Mouse (Mus musculus): ENCODE results near the gene Mrpl54.

The Mrpl54 gene

DNA sequence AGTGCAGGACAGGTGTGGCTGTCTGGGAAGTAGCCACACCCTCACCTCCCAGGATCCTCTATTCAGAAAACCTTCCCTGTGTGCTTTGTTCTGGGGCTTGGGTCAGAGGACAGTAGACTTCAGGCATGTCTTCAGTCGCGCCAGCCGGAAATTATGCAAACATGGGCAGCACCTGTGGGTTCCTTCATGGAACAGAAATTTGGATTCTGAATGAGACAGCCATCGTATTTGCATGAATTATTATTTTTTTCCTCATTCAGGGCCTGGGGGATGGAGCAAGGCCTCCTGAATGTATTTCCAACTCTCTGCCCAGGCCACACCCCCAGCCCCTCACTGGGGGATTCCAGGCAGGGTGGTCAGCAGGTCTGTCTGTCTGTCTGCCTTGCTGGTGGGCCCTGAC lies 5.7 kb downstream of the Mrpl54 start:
- DNase-seq (ENCODE audit: low spot score in 2 of 2): no peak

DNA sequence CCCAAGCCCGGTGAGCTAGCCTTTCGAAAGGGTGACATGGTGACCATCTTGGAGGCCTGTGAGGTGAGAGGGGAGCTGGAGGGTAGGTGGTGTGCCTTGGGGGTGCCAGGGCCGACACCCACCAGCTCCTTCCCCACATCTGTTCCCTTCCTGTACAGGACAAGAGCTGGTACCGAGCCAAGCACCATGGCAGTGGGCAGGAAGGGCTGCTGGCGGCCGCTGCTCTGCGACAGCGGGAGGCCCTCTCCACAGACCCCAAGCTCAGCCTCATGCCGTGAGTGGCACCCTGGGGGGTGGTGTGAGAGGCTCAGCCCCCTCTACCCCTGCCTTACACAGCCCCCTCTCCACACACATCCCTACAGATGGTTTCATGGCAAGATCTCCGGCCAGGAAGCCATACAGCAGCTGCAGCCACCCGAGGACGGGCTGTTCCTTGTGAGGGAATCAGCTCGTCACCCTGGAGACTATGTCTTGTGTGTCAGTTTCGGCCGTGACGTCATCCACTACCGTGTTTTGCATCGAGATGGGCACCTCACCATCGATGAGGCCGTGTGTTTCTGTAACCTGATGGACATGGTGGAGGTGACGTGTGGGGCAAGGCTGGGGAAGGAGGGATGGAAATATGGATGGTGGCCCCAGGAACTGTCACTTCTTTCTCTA lies 7.4 kb downstream of the Mrpl54 start:
- DNase-seq (ENCODE audit: low spot score in 2 of 2): peak in 1 of 2 experiments; percentile 34

- peak; percentile 64 to 65 for DNase-seq (ENCODE audit: low spot score in 2 of 2)
Observed at GRCm38 (mm10) chr10:81257158-81258039, 9.3 kb downstream of the Mrpl54 start.

DNA sequence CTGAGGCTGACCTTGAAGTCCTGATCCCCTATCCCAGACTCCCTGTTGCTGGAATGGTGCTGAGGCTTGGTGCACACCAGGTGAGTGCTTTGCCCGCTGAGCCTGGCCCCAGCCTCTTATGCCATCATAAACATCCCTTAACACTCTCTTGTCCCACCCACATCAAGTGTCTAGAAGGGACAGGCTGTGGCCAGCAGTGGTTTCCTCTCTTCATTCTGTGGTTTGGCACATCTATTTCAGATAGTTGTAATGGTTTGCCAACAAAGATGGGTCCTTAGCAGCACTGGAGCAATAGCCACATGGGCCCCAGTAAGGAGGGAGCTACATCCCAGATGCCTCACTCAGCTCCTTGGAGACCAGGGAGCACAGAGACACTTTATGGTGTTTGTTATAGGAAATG lies 11.8 kb downstream of the Mrpl54 start:
- DNase-seq (ENCODE audit: low spot score in 2 of 2): no peak

DNA sequence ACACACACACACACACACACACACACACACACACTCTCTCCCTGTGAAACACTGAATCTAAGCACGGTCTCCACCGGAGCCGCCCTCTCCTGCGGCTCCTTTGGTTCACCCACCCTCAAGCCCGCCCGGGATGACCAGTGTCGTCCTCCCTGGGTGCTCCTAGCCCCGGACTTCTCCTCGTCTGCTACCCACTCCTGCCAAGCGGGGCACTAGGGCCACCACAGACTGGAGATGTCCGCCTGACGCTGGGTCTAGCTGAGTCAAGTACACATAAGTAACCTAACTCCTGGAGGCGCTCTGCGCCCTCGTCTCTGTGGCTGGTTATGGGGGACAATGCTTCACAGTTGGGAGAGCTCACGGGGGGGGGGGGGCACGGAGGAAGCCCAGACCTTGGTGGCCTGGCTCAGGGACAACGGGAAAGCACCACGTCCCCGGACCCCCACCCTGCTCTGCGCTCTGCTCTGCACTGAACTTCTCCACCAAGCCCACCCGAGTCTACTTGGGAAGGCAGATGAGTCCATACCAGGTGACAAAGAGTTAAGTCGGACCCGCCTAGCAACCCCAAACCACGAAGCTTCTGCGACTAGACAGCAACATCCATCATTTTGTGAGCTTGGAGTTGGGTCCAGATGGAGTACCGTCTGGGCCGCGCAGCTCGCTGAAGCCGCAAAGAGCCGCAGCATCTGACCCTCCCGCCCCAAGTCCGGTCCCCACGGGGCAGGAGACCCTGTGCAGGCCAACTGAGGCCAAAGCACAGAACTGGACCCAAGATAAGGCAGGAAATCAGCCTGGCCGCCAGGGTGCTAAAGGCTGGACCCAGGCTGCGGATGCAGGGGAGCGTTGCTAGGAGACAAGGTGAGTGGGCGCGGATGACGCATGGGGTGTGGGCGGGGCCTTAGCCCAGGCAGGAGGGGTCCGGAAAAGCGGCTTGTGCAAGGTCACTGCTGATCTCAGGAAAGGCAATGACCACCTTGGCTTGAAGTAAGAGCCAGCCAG lies 14.0 kb downstream of the Mrpl54 start, which contains the start of gene Matk:
Gene Matk, plus strand, starts transcription at position 512 of the 996 bp plus-strand sequence.
- DNase-seq (ENCODE audit: low spot score in 2 of 2): peak; percentile 91 to 95

DNA sequence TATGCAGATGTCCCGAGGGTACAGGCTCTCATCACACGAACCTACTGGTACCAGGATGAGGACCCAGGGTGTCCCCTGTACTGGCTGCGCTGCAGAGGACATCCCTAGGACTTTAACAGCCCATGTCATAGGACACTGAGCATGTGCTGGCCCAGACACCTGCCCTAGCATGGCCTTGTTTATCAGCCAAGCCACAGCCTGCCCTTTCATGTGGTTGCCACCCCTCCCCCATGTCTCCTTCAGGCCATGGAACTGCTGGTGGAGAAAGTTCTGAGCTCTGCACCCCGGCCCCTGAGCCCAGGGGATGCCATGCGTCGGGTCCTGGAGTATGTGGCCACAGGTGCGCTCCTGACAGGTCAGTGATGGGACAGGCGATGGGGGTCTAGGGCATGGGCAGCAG lies 17.3 kb downstream of the Mrpl54 start:
- no peak for DNase-seq (ENCODE audit: low spot score in 2 of 2)

DNA sequence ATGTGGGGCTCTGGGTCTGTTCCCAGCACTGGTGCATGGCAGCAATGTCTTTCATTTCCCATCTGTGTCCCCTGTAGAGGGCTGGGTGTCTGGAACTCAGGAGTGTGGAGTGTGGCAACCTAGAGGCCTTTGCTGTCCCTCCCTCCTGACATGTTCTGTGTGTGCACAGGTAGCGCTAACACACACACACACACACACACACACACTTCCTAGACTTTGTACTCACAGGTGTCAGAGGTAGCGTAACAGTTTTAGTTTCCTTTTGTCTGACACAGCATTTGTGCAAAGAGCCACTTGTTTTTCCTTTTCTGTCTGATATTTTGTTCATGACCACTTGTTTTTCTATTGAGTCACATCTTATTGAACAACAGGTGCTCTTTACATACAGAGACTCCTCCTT lies 18.9 kb downstream of the Mrpl54 start:
- DNase-seq (ENCODE audit: low spot score in 2 of 2): no peak

DNA sequence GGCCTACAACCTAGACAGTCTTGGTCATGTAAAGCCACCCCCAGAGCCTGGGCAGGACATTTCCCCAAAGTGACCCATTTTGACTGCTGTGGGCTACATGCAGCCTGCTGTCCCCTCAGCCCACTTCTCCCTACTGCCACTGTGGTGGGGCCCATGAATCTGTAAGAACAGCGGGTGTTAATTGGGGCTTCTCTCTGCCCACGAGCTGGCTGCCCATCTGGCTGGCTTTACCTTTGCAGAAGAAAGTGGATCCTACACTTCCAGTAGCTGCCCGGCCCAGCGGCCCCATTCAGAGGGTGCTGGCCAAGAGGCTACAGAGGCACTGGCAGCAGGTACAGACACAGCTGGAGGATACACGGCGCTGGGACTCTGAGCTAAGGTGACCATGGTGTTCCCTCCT lies 21.6 kb downstream of the Mrpl54 start:
- peak in 1 of 2 experiments; percentile 41 for DNase-seq (ENCODE audit: low spot score in 2 of 2)

- DNase-seq (ENCODE audit: low spot score in 2 of 2): peak; percentile 75 to 79
Observed at GRCm38 (mm10) chr10:81244595-81244994, 22.1 kb downstream of the Mrpl54 start.

GRCm38 (mm10) chr10:81244146-81244545 lies 22.6 kb downstream of the Mrpl54 start:
- DNase-seq (ENCODE audit: low spot score in 2 of 2): no peak

- DNase-seq (ENCODE audit: low spot score in 2 of 2): no peak
Observed at GRCm38 (mm10) chr10:81242021-81242420, 24.7 kb downstream of the Mrpl54 start.

DNA sequence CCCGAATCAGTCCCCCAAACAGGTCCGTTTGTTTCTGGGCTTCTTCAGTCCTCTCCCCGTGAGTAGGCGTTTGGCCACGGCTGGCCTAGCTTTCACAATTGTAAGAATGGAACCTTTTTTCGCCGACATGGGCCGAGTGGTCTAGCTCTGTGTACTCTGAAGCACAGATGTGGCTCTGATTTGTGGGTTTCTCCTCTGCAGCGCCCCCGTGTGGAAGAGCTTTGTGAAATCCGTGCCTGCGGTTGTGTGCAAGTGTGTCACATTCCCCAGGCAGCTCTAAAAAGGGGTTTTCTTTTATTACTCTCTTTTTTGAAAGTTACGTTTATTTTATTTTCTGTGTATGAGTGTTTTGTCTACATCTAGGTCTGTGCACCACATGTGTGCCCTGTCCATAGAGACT lies 25.9 kb downstream of the Mrpl54 start:
- DNase-seq (ENCODE audit: low spot score in 2 of 2): peak; percentile 75 to 80

DNA sequence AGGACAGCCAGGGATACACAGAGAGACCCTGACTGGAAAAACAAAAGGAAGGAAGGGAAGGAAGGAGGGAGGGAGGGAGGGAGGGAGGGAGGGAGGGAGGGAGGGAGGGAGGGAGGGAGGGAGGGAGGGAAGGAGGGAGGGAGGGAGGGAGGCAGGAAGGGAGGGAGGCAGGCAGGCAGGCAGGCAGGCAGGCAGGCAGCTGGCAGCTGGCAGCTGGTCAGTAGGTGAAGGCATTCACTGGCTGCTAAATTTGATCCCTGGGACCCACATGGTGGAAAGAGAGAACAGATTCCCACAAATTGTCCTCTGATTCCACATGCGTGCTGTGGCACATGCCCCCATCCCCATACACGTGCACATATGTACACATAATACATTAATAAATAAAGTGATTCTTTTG lies 28.1 kb downstream of the Mrpl54 start:
- no peak for DNase-seq (ENCODE audit: low spot score in 2 of 2)

- DNase-seq (ENCODE audit: low spot score in 2 of 2): no peak
Observed at GRCm38 (mm10) chr10:81236471-81237268, 30.1 kb downstream of the Mrpl54 start.

DNA sequence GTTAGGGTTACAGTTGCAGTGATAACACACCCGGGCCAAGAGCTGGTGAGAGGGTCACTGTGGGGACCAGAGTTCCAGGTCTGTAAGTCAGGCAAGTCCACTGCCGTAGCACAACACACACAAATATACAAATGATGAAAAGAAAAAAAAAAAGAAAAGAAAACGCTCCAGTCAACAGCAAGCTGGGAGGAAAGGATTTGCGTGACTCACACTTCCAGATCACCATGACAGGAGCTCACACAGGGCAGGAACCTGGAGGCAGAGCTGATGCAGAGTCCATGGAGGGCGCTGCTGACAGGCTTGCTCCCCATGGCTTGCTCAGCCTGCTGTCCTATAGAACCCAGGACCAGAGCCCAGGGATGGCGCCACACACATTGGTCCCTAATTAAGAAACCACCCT lies 32.5 kb downstream of the Mrpl54 start:
- no peak for DNase-seq (ENCODE audit: low spot score in 2 of 2)

GRCm38 (mm10) chr10:81233226-81233585 lies 33.5 kb downstream of the Mrpl54 start:
- DNase-seq (ENCODE audit: low spot score in 2 of 2): no peak

DNA sequence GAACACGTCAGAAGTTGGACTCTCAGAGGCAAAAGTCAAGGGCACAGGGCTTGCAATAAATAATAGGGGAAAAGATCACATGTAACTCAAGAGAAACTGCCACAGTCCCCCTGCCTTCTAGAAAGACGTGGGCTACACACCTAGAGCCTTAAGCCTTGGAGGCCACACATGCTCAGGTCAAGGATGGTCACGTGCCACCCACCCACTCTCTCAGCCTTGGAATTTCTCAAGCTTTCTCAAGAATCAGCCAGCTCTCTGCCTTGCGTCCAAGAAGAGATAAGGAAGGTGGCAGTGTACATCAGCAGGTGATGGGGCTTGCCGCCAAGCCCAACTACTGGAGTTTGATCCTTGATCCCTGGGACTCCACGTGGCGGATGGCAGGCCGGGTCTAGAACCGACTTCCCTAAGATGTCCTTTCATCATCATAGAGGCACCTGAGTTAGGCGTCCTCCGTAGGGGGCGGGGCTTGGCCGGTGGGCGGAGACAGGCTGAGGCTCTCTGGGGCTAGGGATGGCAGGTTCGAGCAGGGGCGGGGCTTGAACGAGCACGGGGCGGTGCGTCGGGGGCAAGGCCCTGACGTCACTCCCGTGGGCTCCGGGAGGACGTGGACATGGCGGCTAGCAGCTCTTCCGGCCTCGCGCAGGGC lies 34.0 kb downstream of the Mrpl54 start, which contains the start of gene Zfr2:
Gene Zfr2, plus strand, starts transcription at position 576 of the 646 bp plus-strand sequence.
- peak; percentile 93 to 94 for DNase-seq (ENCODE audit: low spot score in 2 of 2)

GRCm38 (mm10) chr10:81231436-81231835 lies 35.3 kb downstream of the Mrpl54 start:
- no peak for DNase-seq (ENCODE audit: low spot score in 2 of 2)

DNA sequence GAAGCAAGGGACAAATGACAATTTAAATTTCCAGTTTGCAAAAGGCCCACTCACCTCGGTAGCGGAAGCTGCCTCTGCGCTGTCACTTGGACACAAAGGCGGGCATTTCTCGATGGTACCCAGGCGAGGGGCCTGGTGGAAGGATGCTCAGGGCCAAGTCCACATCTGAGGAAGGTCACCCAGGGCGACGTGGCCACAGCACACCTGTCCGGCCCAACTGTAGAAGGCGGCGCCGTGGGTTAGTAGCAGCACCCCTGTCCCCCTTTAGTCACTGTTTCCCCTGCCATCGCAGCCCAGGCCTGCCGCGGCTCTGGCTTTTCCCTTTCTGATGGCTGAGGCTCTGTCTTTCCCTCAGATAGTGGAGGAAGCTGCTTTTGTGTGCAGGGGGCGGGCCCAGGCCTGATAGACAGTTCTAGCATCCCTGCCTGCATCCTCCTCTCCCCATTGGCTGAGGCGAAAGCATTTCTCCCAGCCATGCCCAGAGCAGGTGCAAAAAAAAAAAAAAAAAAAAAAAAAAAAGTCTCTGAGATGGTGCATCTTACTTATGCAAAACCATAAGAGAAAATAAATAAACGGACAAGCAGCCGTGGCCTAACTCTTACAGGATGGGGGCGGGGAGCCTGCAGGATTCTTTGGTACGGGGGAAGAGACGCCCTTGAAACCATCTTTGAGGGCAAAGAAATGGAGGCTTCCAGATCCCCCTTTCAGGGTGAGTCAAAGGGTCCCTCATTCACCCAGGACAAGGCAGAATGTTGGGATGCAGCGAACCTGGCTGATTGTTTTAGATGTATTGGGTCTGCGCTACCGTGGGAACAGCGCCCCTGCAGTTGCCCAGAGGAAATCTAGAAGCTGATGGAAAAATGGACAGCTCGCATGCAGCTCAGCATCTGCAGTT lies 36.0 kb downstream of the Mrpl54 start, which contains the start of gene Atcay:
Gene Atcay, minus strand, starts transcription at position 396 of the 895 bp plus-strand sequence.
- peak; percentile 85 to 88 for DNase-seq (ENCODE audit: low spot score in 2 of 2)
